Mouse (Mus musculus) small intestine, adult 2 months (tissue): ENCODE measurements around the gene Plxnb1. TPM values are rescaled to one million over a fixed set of nuclear protein-coding genes. Genes with fewer than 3 reads are reported as not detected.

Experiments
- H3K27ac ChIP-seq: fragments of 200-500 bp; 2 replicates; pipeline ENCODE4 v1.5.1; 2012; ENCODE audit warnings: low read depth, low read length, control low read depth, inconsistent platforms; ENCODE audit not compliant: insufficient read depth
- H3K27me3 ChIP-seq: fragments of 200-500 bp; 2 replicates; pipeline ENCODE4 v1.6.1; 2012; ENCODE audit warnings: mild to moderate bottlenecking, moderate library complexity, low read length, inconsistent platforms; ENCODE audit not compliant: control insufficient read depth, insufficient read depth
- H3K36me3 ChIP-seq: fragments of 200-500 bp; 2 replicates; pipeline ENCODE4 v1.6.1; 2012; ENCODE audit warnings: mild to moderate bottlenecking, low read length, control low read depth, inconsistent platforms; ENCODE audit not compliant: control insufficient read depth, insufficient read depth
- H3K4me1 ChIP-seq: fragments of 200-500 bp; 2 replicates; pipeline ENCODE4 v1.6.1; 2012; ENCODE audit warnings: low read length, inconsistent platforms, mixed read lengths; ENCODE audit not compliant: control insufficient read depth, insufficient read depth, insufficient read length
- H3K4me3 ChIP-seq: fragments of 200-500 bp; 2 replicates; pipeline ENCODE4 v1.5.1; 2012; ENCODE audit warnings: low read depth, mild to moderate bottlenecking, control low read depth, inconsistent platforms, low read length, moderate library complexity
- CTCF ChIP-seq: fragments of 200-500 bp; IDR thresholded peaks from 2 replicates; pipeline ENCODE4 v1.5.1; 2012; ENCODE audit warnings: low read depth, mild to moderate bottlenecking, control low read depth, inconsistent platforms, low read length, moderate library complexity, mixed read lengths; ENCODE audit not compliant: insufficient replicate concordance, insufficient read length; ENCODE audit errors: extremely low read depth
- POLR2A ChIP-seq: fragments of 200-500 bp; IDR thresholded peaks from 2 replicates; pipeline ENCODE4 v1.6.1; 2012; ENCODE audit warnings: low read depth, mild to moderate bottlenecking, control low read depth, inconsistent platforms, low read length, moderate library complexity
- WGBS: fragments of 180-500 bp; shearing (Covaris S2); methylation state at CpG from one replicate; pipeline ENCODE4 v1.1.7; 2018; 5-methylcytosine and 5-hydroxymethylcytosine counted together
- polyA plus RNA-seq: library from polyadenylated mRNA; depleted of rRNA; stranded (reverse); fragments of >200 nt; gene quantifications from 2 replicates; pipeline ENCODE4 v1.2.3, GENCODE M21; 2012

Plxnb1 gene
- polyA plus RNA-seq, 1 experiment, result 2.6 TPM

DNA sequence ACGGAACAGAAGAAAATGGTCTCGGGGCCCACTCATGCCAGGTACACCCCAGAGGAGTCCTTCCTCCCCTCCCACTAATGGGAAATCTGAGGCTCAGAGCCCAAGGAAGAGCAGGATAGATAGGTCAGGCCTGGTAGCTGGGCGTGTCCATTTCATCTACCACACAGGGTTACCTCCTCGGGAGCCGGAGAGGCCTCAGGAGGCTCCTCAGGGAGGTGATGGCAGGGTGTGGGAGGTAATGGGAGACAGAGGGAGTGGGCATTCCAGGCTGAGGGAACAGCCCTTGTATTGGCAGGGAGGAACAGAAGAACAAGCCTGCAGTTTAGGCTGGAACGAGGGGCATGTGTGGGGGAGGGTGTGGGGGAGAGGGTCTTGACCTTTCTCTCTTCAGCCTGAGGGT is 1.7 kb downstream of the Plxnb1 start:
- H3K4me3 ChIP-seq, result no peak overlapping the region
- peaks cover 3% of the 10 kb centered on the region; the same call in 1 of the 2 replicates for H3K36me3 ChIP-seq
- H3K4me1 ChIP-seq, result peaks cover 24% of the 10 kb centered on the region
- 0 out of 2 replicates have a peak, but pooled peaks cover 6% of the 10 kb centered on the region for H3K27me3 ChIP-seq
- 60% methylated on average over 6 of the region's 6 CpGs for WGBS
- TF ChIP-seq CTCF, result no peak
- TF ChIP-seq POLR2A, result no peak
- H3K27ac ChIP-seq, result no peak overlapping the region

DNA sequence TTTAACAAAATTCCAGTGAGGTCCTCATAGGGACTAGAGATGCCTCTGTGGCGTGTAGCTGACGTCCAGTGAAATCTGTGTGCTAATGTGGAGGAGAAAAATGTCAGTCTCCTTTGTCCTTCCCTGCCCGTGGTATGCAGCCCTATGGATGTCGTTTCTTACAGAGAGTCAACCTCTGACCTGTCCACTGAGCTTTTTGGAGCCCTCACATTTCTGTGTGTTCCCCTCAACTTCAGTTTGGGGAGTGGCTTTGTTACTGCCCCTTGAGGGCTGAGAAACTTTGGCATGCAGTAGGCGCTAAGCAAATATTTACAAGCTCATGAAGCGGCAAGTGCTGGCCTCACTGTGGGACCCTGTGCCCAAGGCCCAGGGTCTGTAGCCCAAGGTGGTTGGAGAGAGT is 2.1 kb downstream of the Plxnb1 start:
- TF ChIP-seq POLR2A (no peak), CTCF (no peak)
- H3K27me3 ChIP-seq, result 0 out of 2 replicates have a peak, but pooled peaks cover 6% of the 10 kb centered on the region
- H3K4me1 ChIP-seq, result peaks cover 24% of the 10 kb centered on the region
- WGBS, result 40% methylated on average over 6 of the region's 6 CpGs
- H3K27ac ChIP-seq, result no peak overlapping the region
- no peak overlapping the region for H3K4me3 ChIP-seq
- H3K36me3 ChIP-seq, result no peaks in the 10 kb centered on the region

DNA sequence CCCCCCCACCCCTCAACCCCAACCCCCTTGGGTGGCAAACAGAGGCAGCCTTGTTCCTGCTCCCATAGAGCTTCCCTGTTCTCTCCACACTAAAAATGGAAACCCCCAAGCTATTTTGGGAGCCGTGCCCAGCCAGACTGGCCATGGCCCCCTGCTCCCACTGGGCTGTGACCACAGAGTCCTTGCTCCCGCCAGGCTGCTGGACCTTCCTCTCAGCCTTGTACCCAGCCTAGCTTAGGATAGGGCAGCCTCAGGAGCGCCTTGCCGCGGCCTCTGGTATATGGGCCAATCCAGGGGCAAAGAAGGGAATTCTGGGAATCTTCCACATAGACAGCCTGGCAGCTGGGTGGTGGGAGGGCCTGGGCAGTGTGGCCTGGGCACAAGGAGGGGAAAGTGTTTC is 2.6 kb downstream of the Plxnb1 start:
- Histone ChIP-seq H3K27me3 (0 out of 2 replicates have a peak, but pooled peaks cover 6% of the 10 kb centered on the region), H3K4me1 (peaks cover 21% of the 10 kb centered on the region), H3K27ac (no peak overlapping the region), H3K4me3 (no peak overlapping the region), H3K36me3 (no peaks in the 10 kb centered on the region)
- WGBS, result 73% methylated on average over 5 of the region's 5 CpGs
- TF ChIP-seq CTCF (no peak), POLR2A (no peak)

DNA sequence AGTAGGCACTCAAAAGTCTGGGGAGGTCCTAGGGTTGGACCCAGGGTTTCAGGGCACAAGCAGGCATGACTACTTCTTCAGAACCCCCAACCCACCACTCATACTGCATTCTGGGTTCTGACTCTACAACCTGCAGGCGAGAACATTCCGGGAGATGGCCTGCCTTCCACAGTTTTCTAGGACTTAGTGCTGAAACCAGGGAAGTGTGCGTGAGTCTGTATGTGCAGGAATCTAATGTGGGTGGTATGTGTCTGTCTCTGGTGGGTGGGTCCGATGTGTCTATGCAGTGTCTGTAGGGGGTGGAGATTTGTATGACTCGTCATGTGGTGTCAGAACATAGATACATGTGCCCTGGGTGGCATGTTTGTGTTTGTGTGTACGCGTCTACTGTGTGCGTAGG is 3.2 kb downstream of the Plxnb1 start:
- 0 out of 2 replicates have a peak, but pooled peaks cover 6% of the 10 kb centered on the region for H3K27me3 ChIP-seq
- H3K36me3 ChIP-seq, result no peaks in the 10 kb centered on the region
- 0 out of 2 replicates have a peak overlapping the region, but pooled peaks have one; percentile 16 for H3K27ac ChIP-seq
- 88% methylated on average over 8 of the region's 8 CpGs for WGBS
- H3K4me3 ChIP-seq, result no peak overlapping the region
- TF ChIP-seq CTCF (no peak), POLR2A (no peak)
- H3K4me1 ChIP-seq, result peaks cover 15% of the 10 kb centered on the region

DNA sequence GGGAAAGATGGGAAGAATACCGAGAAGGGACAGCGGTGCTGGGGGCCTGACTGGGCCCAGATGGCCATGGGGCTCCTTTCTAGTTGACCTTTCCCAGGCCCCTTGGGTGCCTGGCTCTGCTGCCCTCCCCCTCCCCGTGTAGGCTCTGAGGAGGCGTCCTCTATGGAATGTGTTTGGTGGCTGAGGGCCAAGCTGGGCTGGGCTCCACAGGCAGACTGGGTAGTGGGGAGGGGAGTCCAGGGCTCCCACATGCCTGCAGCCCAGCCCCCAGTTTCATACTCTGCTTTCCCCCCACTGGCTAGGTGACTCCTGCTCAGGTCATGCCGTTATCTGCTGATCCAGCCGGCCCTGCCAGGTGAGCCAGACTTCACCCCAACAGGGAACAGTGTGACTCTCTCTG is 3.8 kb downstream of the Plxnb1 start:
- Histone ChIP-seq H3K4me3 (no peak overlapping the region), H3K4me1 (peaks cover 15% of the 10 kb centered on the region), H3K27ac (no peak overlapping the region), H3K36me3 (no peaks in the 10 kb centered on the region), H3K27me3 (0 out of 2 replicates have a peak, but pooled peaks cover 6% of the 10 kb centered on the region)
- TF ChIP-seq CTCF (no peak), POLR2A (no peak)
- 37% methylated on average over 6 of the region's 6 CpGs for WGBS

DNA sequence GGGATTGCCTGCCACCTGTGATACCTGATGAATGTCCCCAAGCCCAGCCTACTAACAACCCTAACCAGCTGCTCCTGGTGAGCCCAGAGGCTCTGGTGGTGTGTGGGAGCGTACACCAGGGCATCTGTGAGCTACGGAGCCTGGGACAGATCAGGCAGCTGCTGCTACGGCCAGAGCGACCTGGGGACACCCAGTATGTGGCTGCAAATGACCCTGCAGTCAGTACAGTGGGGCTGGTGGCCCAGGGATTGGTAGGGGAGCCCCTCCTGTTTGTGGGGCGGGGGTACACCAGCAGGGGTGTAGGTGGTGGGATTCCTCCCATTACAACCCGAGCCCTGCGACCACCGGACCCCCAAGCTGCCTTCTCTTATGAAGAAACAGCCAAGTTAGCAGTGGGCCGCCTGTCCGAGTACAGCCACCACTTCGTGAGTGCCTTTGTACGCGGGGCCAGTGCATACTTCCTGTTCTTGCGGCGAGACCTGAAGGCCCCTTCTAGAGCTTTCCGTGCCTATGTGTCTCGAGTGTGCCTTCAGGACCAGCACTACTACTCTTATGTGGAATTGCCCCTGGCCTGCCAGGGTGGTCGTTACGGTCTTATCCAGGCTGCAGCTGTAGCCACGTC is 5.2 kb downstream of the Plxnb1 start:
- H3K4me3 ChIP-seq, result no peak overlapping the region
- TF ChIP-seq CTCF, result no peak
- no peak for TF ChIP-seq POLR2A
- 0 out of 2 replicates have a peak, but pooled peaks cover 5% of the 10 kb centered on the region for H3K27me3 ChIP-seq
- WGBS, result 82% methylated on average over 20 of the region's 20 CpGs
- no peaks in the 10 kb centered on the region for H3K36me3 ChIP-seq
- no peak overlapping the region for H3K27ac ChIP-seq
- peaks cover 7% of the 10 kb centered on the region; the same call in 1 of the 2 replicates for H3K4me1 ChIP-seq

DNA sequence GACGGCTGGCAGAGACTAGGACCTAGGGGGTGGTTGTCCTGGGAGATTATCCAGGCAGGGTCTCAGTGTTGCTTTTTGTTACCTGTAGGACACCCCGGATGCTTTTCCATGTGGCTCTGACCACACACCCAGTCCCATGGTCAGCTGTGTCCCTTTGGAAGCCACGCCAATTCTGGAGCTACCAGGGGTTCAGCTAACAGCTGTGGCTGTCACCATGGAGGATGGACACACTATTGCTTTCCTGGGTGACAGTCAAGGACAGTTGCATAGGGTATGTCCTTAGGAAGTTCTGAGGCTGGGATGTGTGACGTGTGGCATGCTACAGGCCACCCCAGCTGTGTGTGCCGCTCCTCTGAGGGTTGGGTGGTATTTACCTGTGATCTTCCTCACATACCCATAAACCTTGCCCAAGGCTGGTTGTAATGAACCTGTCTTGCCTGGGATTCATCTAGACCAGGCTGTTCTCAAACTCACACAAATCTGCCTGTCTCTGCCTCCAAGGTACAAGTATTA is 6.8 kb downstream of the Plxnb1 start:
- Histone ChIP-seq H3K27ac (no peak overlapping the region), H3K4me3 (no peak overlapping the region), H3K36me3 (no peaks in the 10 kb centered on the region), H3K4me1 (0 out of 2 replicates have a peak, but pooled peaks cover 4% of the 10 kb centered on the region), H3K27me3 (no peaks in the 10 kb centered on the region)
- 93% methylated on average over 5 of the region's 5 CpGs for WGBS
- TF ChIP-seq POLR2A, result no peak
- no peak for TF ChIP-seq CTCF
